Mouse (Mus musculus) G1E (cell line): ENCODE measurements around the gene Tubg2.

Source experiments
- CTCF ChIP-seq: IDR thresholded peaks from 2 replicates; pipeline ENCODE4 v1.5.1; 2012; ENCODE audit warnings: low read depth, low read length, inconsistent platforms, mixed read lengths
- GATA1 ChIP-seq: IDR thresholded peaks from 2 replicates; pipeline ENCODE4 v1.6.1; 2012; ENCODE audit warnings: borderline replicate concordance, low read length, inconsistent platforms, mixed read lengths
- GATA2 ChIP-seq: IDR thresholded peaks from 2 replicates; pipeline ENCODE4 v1.6.1; 2012; ENCODE audit warnings: low read depth, low read length, inconsistent platforms, borderline replicate concordance
- POLR2AphosphoS5 ChIP-seq: IDR thresholded peaks from 2 replicates; pipeline ENCODE4 v1.6.1; 2012; ENCODE audit warnings: low read depth, low read length, inconsistent platforms; ENCODE audit not compliant: insufficient replicate concordance
- TAL1 ChIP-seq: conservative IDR thresholded peaks from 2 replicates; pipeline ENCODE4 v1.6.1; 2012; ENCODE audit warnings: low read depth, low read length, inconsistent platforms, mixed read lengths

GRCm38 (mm10) chr11:101109351-101109750 lies 46.4 kb upstream of the Tubg2 start:
- TF ChIP-seq CTCF: no peak
- TF ChIP-seq GATA1: no peak
- no peak for TF ChIP-seq GATA2
- no peak for TF ChIP-seq TAL1
- TF ChIP-seq POLR2AphosphoS5: no peak
